Mouse (Mus musculus) left cerebral cortex, postnatal 14 days (tissue): ENCODE results near the gene Kpna2. TPM values are rescaled to one million over a fixed set of nuclear protein-coding genes. Genes with fewer than 3 reads are reported as not detected.
"Not testable (repeated sequence)": the region's sequence is repeated elsewhere in the genome, so short reads cannot be mapped to it uniquely, and the experiment has no call there.

Source experiments
- DNase-seq, 2 experiments: peaks; one replicate each; pipeline ENCODE4 v3.0.0; 2021 to 2022; ENCODE audit warnings: low spot score in 2 of 2, mixed read lengths in 1 of 2
- intact Hi-C: fragments of 180-260 bp; cut with DNase I; formaldehyde crosslinking; loops from one replicate; pipeline ENCODE4 v1.15.1; 2025
- total RNA-seq, 2 experiments: library from RNA; stranded (reverse); gene quantifications; 2 replicates each; pipeline ENCODE4 v1.2.3; 2021

The Kpna2 gene
- total RNA-seq, 2 experiments from 2014 or later, result 29.9 to 37.7 TPM

GRCm38 (mm10) chr11:106996492-106996891 lies 2.8 kb downstream of the Kpna2 start:
- DNase-seq, intact Hi-C loops: not testable (repeated sequence)

GRCm38 (mm10) chr11:106994246-106995085 lies 4.9 kb downstream of the Kpna2 start:
- intact Hi-C loops, result no loop called here
- DNase-seq, result no peak

- intact Hi-C loops, result no loop called here
- no peak for DNase-seq
Observed at GRCm38 (mm10) chr11:106987384-106987783, 12.0 kb downstream of the Kpna2 start.

DNA sequence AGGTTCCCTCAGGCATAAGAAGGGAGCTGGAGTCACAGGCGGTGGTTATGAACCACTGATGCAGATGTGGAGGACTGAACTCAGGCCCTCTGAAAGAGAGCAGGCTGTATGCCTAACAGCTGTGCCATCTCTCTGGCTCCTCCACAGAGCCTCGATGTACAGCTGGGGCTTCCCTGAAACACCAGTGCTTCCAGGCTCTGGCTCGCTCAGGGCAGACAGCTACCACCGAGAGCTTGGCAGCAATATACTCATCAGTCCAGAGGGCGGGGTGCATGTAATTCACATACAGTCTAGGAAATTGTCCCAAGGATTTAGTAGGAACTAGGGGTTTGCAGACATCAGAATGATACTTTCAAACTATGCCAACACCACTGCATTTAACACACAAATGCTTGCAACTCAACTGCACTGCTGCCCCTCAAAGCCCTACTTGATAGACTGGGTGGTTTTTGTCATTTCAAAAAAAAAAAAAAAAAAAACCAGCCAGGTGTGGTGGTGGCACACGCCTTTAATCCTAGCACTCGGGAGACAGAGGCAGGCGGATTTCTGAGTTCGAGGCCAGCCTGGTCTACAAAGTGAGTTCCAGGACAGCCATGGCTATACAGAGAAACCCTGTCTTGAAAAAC lies 13.2 kb downstream of the Kpna2 start:
- intact Hi-C loops, DNase-seq: not testable (repeated sequence)

DNA sequence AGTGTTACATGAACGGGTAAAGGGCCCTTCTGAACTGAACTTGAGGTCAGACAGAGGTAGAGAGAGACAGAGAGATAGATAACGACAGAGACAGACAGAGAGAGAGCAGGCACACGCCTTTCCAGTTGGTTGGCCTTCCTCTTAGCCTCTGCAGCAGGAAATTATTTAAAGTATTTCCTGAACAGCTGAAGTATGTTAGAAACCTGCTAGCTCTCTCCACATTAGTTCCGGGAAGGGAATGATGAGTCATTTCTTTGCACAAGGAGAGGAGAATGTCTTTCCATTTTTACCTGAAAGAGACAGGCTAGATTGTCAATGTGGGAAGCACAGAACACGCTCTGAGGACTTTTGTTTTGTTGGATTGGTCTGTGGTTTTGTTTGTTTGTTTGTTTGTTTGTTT lies 17.0 kb downstream of the Kpna2 start:
- no peak for DNase-seq
- intact Hi-C loops, result loop anchor here (5.0 kb wide), 1 partner anchor 135 kb away; no protein-coding TSS in a partner anchor

GRCm38 (mm10) chr11:106981787-106982186 lies 17.6 kb downstream of the Kpna2 start:
- intact Hi-C loops, result loop anchor here (5.0 kb wide), 1 partner anchor 134 kb away; no protein-coding TSS in a partner anchor
- no peak for DNase-seq

GRCm38 (mm10) chr11:106980455-106980854 lies 18.9 kb downstream of the Kpna2 start:
- intact Hi-C loops, result loop anchor here (5.0 kb wide), 1 partner anchor 133 kb away; no protein-coding TSS in a partner anchor
- peak; percentile 74 to 79 for DNase-seq

GRCm38 (mm10) chr11:106976194-106976593 lies 23.1 kb downstream of the Kpna2 start:
- intact Hi-C loops, result no loop called here
- no peak for DNase-seq

GRCm38 (mm10) chr11:106975419-106976177 lies 23.7 kb downstream of the Kpna2 start:
- intact Hi-C loops, result no loop called here
- no peak for DNase-seq

DNA sequence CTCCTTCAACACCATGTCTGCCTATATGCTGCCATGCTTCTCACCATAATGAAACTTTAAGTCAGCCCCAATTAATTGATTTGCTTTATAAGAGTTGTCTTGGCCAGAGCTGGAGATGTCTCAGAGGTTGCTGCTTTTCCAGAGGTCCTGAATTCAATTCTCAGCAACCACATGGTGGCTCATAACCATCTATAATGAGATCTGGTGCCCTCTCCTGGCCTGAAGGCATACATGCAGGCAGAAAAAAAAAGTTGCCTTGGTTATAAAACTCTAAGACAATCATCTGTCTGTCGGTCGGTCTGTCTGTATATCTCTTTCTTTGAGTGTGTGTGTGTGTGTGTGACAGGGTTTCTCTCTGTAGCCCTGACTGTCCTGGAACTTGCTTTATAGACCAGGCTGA lies 24.9 kb downstream of the Kpna2 start:
- DNase-seq, result no peak
- intact Hi-C loops, result no loop called here

DNA sequence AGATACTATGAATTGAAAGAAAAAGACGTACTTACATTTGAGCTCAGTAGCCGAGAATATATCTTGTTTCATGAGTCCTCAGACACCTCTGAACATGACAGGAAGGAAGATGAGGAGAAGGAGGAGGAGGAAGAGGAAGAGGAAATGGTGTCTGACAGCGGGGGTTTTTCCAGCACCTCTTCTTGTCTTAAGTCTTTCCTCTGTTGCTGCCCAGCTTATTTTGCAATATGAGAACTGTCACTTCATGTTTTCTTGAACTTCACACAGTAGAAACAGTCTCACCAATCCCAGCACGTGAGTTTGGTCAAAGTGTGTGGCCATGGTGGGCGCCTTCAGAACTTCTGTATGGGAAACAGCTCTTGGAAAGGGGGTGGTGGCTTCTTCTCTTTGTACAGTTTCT lies 26.3 kb downstream of the Kpna2 start:
- no peak for DNase-seq
- intact Hi-C loops, result no loop called here

GRCm38 (mm10) chr11:106969798-106970197 lies 29.5 kb downstream of the Kpna2 start:
- no peak for DNase-seq
- intact Hi-C loops, result no loop called here

GRCm38 (mm10) chr11:106967630-106968029 lies 31.7 kb downstream of the Kpna2 start:
- no peak for DNase-seq
- intact Hi-C loops, result no loop called here

GRCm38 (mm10) chr11:106965881-106966280 lies 33.5 kb downstream of the Kpna2 start:
- DNase-seq, result no peak
- intact Hi-C loops, result no loop called here

DNA sequence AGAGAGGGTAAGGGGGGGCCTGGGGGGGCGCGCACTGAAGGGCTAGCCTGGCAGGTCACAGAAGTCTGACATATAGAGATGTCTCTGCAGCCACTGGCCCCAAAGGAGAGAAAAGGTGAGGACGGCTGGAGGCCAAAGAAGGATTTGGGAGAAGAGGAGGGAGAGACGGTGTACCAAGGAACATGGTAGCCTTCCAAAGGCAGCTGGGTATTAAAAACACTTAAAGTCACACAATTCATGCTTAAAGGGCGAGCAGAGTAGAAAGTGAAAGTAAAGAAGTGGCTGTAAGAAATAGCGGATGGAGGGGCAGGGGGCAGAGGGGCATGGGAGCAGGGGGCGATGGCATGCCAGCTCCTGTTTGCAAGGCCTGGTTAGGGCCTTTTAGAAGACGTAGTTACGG lies 37.0 kb downstream of the Kpna2 start:
- DNase-seq, result no peak
- intact Hi-C loops, result no loop called here

- DNase-seq, result no peak
- intact Hi-C loops, result no loop called here
Observed at GRCm38 (mm10) chr11:106961471-106962081, 37.8 kb downstream of the Kpna2 start.

GRCm38 (mm10) chr11:106959121-106959520 lies 40.2 kb downstream of the Kpna2 start:
- no peak for DNase-seq
- intact Hi-C loops, result no loop called here

- DNase-seq, result no peak
- intact Hi-C loops, result no loop called here
Observed at GRCm38 (mm10) chr11:106958407-106959071, 40.8 kb downstream of the Kpna2 start.
